Mouse (Mus musculus): ENCODE measurements around the gene Mettl22. TPM values are rescaled to one million over a fixed set of nuclear protein-coding genes. Genes with fewer than 3 reads are reported as not detected.
A peak's percentile ranks its signal among the peaks of the same experiment; 100 is the strongest.

Mettl22 gene
- polyA plus RNA-seq (2014; fragmentation: Nextera tagmentation; extraction: Ambion mirVana): 14.1 and 17.4 TPM in 2 replicates

- Histone ChIP-seq H3K9ac (ENCODE audit: low read length) (peak within 1 kb of the TSS; percentile 77), H3K4me3 (ENCODE audit: low read depth, low read length) (peak within 1 kb of the TSS; percentile 55), H3K36me3 (ENCODE audit: control insufficient read depth, insufficient read depth, low read length) (no peaks in the 10 kb centered on the region), H3K4me2 (ENCODE audit: low read depth, severe bottlenecking) (peak within 1 kb of the TSS; percentile 63), H3K4me1 (ENCODE audit: control insufficient read depth, insufficient read depth, low read length) (peaks cover 3% of the 10 kb centered on the region), H3K27me3 (ENCODE audit: control insufficient read depth, insufficient read depth, low read length) (no peaks in the 10 kb centered on the region), H3K27ac (replicated peaks; ENCODE audit: low read depth, low read length) (peak within 1 kb of the TSS; percentile 83), H3K9me3 (ENCODE audit: control insufficient read depth, low read length) (no peaks in the 10 kb centered on the region)
- peak; percentile 99 for ATAC-seq (ENCODE audit: insufficient number of reproducible peaks, low FRiP score, low TSS enrichment, low read depth)
- peak; percentile 91 for DNase-seq (ENCODE audit: low spot score)
- WGBS: under 1% methylated on average over 48 of the region's 48 CpGs
Measured at GRCm38 (mm10) chr16:8470603-8471481, at the start of gene Mettl22. Mettl22 (plus strand) TSS chr16:8470788.

GRCm38 (mm10) chr16:8420842-8421241 is 49.7 kb upstream of the Mettl22 start:
- WGBS: 84% methylated on average over 4 of the region's 4 CpGs

GRCm38 (mm10) chr16:8423626-8424114 is 46.9 kb upstream of the Mettl22 start:
- H3K9me3 ChIP-seq (ENCODE audit: control insufficient read depth, low read length): no peaks in the 10 kb centered on the region
- no peak overlapping the region for H3K4me3 ChIP-seq (ENCODE audit: low read depth, low read length)
- H3K4me2 ChIP-seq (ENCODE audit: low read depth, severe bottlenecking): no peak overlapping the region
- ATAC-seq (ENCODE audit: insufficient number of reproducible peaks, low FRiP score, low TSS enrichment, low read depth) (no peak), DNase-seq (ENCODE audit: low spot score) (no peak)
- H3K36me3 ChIP-seq (ENCODE audit: control insufficient read depth, insufficient read depth, low read length): no peaks in the 10 kb centered on the region
- H3K27ac ChIP-seq (replicated peaks; ENCODE audit: low read depth, low read length): no peak overlapping the region
- peaks cover 31% of the 10 kb centered on the region for H3K27me3 ChIP-seq (ENCODE audit: control insufficient read depth, insufficient read depth, low read length)
- H3K9ac ChIP-seq (ENCODE audit: low read length): no peak overlapping the region
- 26% methylated on average over 7 of the region's 7 CpGs for WGBS
- 0 out of 2 replicates have a peak, but pooled peaks cover 2% of the 10 kb centered on the region for H3K4me1 ChIP-seq (ENCODE audit: control insufficient read depth, insufficient read depth, low read length)

More at GRCm38 (mm10) chr16:8420842-8421241, 49.7 kb upstream of the Mettl22 start:
- ATAC-seq (ENCODE audit: insufficient number of reproducible peaks, low FRiP score, low TSS enrichment, low read depth) (no peak), DNase-seq (ENCODE audit: low spot score) (no peak)
- Histone ChIP-seq H3K27ac (replicated peaks; ENCODE audit: low read depth, low read length) (no peak overlapping the region), H3K9ac (ENCODE audit: low read length) (no peak overlapping the region), H3K9me3 (ENCODE audit: control insufficient read depth, low read length) (no peaks in the 10 kb centered on the region), H3K4me2 (ENCODE audit: low read depth, severe bottlenecking) (no peak overlapping the region), H3K4me3 (ENCODE audit: low read depth, low read length) (no peak overlapping the region), H3K4me1 (ENCODE audit: control insufficient read depth, insufficient read depth, low read length) (0 out of 2 replicates have a peak, but pooled peaks cover 2% of the 10 kb centered on the region), H3K27me3 (ENCODE audit: control insufficient read depth, insufficient read depth, low read length) (peaks cover 29% of the 10 kb centered on the region), H3K36me3 (ENCODE audit: control insufficient read depth, insufficient read depth, low read length) (no peaks in the 10 kb centered on the region)

- no peak overlapping the region for H3K27ac ChIP-seq (replicated peaks; ENCODE audit: low read depth, low read length)
- no peak for ATAC-seq (ENCODE audit: insufficient number of reproducible peaks, low FRiP score, low TSS enrichment, low read depth)
- H3K4me1 ChIP-seq (ENCODE audit: control insufficient read depth, insufficient read depth, low read length): 0 out of 2 replicates have a peak, but pooled peaks cover 2% of the 10 kb centered on the region
- H3K9ac ChIP-seq (ENCODE audit: low read length): no peak overlapping the region
- peaks cover 31% of the 10 kb centered on the region for H3K27me3 ChIP-seq (ENCODE audit: control insufficient read depth, insufficient read depth, low read length)
- H3K9me3 ChIP-seq (ENCODE audit: control insufficient read depth, low read length): no peaks in the 10 kb centered on the region
- H3K36me3 ChIP-seq (ENCODE audit: control insufficient read depth, insufficient read depth, low read length): no peaks in the 10 kb centered on the region
- peak overlapping the region; percentile 45 for H3K4me2 ChIP-seq (ENCODE audit: low read depth, severe bottlenecking)
- no peak for DNase-seq (ENCODE audit: low spot score)
- 4% methylated on average over 39 of the region's 43 CpGs for WGBS
- H3K4me3 ChIP-seq (ENCODE audit: low read depth, low read length): peak overlapping the region; percentile 22
Measured at GRCm38 (mm10) chr16:8424161-8424970, 46.2 kb upstream of the Mettl22 start.

- Histone ChIP-seq H3K9ac (ENCODE audit: low read length) (no peak within 1 kb of the TSS), H3K4me2 (ENCODE audit: low read depth, severe bottlenecking) (peak within 1 kb of the TSS; percentile 45), H3K4me1 (ENCODE audit: control insufficient read depth, insufficient read depth, low read length) (0 out of 2 replicates have a peak, but pooled peaks cover 2% of the 10 kb centered on the region), H3K27ac (replicated peaks; ENCODE audit: low read depth, low read length) (no peak within 1 kb of the TSS), H3K27me3 (ENCODE audit: control insufficient read depth, insufficient read depth, low read length) (peaks cover 31% of the 10 kb centered on the region), H3K36me3 (ENCODE audit: control insufficient read depth, insufficient read depth, low read length) (no peaks in the 10 kb centered on the region), H3K4me3 (ENCODE audit: low read depth, low read length) (peak within 1 kb of the TSS; percentile 22), H3K9me3 (ENCODE audit: control insufficient read depth, low read length) (no peaks in the 10 kb centered on the region)
- ATAC-seq (ENCODE audit: insufficient number of reproducible peaks, low FRiP score, low TSS enrichment, low read depth): no peak
- no peak for DNase-seq (ENCODE audit: low spot score)
- under 1% methylated on average over 16 of the region's 16 CpGs for WGBS
Measured at GRCm38 (mm10) chr16:8424971-8425330, 45.6 kb upstream of the Mettl22 start, which contains the start of gene Tmem114. Tmem114 (minus strand) TSS chr16:8425136.

- no peak for DNase-seq (ENCODE audit: low spot score)
- Histone ChIP-seq H3K9ac (ENCODE audit: low read length) (no peak overlapping the region), H3K4me3 (ENCODE audit: low read depth, low read length) (no peak overlapping the region), H3K4me1 (ENCODE audit: control insufficient read depth, insufficient read depth, low read length) (0 out of 2 replicates have a peak, but pooled peaks cover 2% of the 10 kb centered on the region), H3K9me3 (ENCODE audit: control insufficient read depth, low read length) (no peaks in the 10 kb centered on the region), H3K36me3 (ENCODE audit: control insufficient read depth, insufficient read depth, low read length) (no peaks in the 10 kb centered on the region), H3K27me3 (ENCODE audit: control insufficient read depth, insufficient read depth, low read length) (peaks cover 31% of the 10 kb centered on the region), H3K4me2 (ENCODE audit: low read depth, severe bottlenecking) (no peak overlapping the region), H3K27ac (replicated peaks; ENCODE audit: low read depth, low read length) (no peak overlapping the region)
- no peak for ATAC-seq (ENCODE audit: insufficient number of reproducible peaks, low FRiP score, low TSS enrichment, low read depth)
- 86% methylated on average over 5 of the region's 5 CpGs for WGBS
Measured at GRCm38 (mm10) chr16:8425736-8426135, 44.9 kb upstream of the Mettl22 start.

GRCm38 (mm10) chr16:8429531-8429930 is 41.1 kb upstream of the Mettl22 start:
- Histone ChIP-seq H3K36me3 (ENCODE audit: control insufficient read depth, insufficient read depth, low read length) (no peaks in the 10 kb centered on the region), H3K9me3 (ENCODE audit: control insufficient read depth, low read length) (no peaks in the 10 kb centered on the region), H3K27ac (replicated peaks; ENCODE audit: low read depth, low read length) (no peak overlapping the region), H3K27me3 (ENCODE audit: control insufficient read depth, insufficient read depth, low read length) (peaks cover 15% of the 10 kb centered on the region), H3K9ac (ENCODE audit: low read length) (no peak overlapping the region), H3K4me3 (ENCODE audit: low read depth, low read length) (no peak overlapping the region), H3K4me2 (ENCODE audit: low read depth, severe bottlenecking) (no peak overlapping the region), H3K4me1 (ENCODE audit: control insufficient read depth, insufficient read depth, low read length) (0 out of 2 replicates have a peak, but pooled peaks cover 5% of the 10 kb centered on the region)
- DNase-seq (ENCODE audit: low spot score): no peak
- 80% methylated on average over 4 of the region's 4 CpGs for WGBS
- no peak for ATAC-seq (ENCODE audit: insufficient number of reproducible peaks, low FRiP score, low TSS enrichment, low read depth)

- Histone ChIP-seq H3K27me3 (ENCODE audit: control insufficient read depth, insufficient read depth, low read length) (0 out of 2 replicates have a peak, but pooled peaks cover under 1% of the 10 kb centered on the region), H3K4me1 (ENCODE audit: control insufficient read depth, insufficient read depth, low read length) (0 out of 2 replicates have a peak, but pooled peaks cover 3% of the 10 kb centered on the region), H3K9ac (ENCODE audit: low read length) (no peak overlapping the region), H3K27ac (replicated peaks; ENCODE audit: low read depth, low read length) (no peak overlapping the region), H3K9me3 (ENCODE audit: control insufficient read depth, low read length) (no peaks in the 10 kb centered on the region), H3K4me3 (ENCODE audit: low read depth, low read length) (no peak overlapping the region), H3K4me2 (ENCODE audit: low read depth, severe bottlenecking) (no peak overlapping the region), H3K36me3 (ENCODE audit: control insufficient read depth, insufficient read depth, low read length) (no peaks in the 10 kb centered on the region)
- ATAC-seq (ENCODE audit: insufficient number of reproducible peaks, low FRiP score, low TSS enrichment, low read depth) (no peak), DNase-seq (ENCODE audit: low spot score) (no peak)
- WGBS: 87% methylated on average over 3 of the region's 3 CpGs
Measured at GRCm38 (mm10) chr16:8432616-8433015, 38.0 kb upstream of the Mettl22 start.
